Mouse (Mus musculus) gastrocnemius, adult 18-20 months (tissue): ENCODE measurements at regions not wholly inside any gene's neighbourhood (a gene's known extent, or its start where the extent isn't known, plus 50 kb on each side); places are given as distances from the start of the nearest gene placed in this dataset.

Experiments
- DNase-seq: peaks from one replicate; pipeline ENCODE4 v3.0.0; 2021; ENCODE audit warnings: low spot score

GRCm38 (mm10) chr13:38281712-38282111 is 63.2 kb upstream of the Bmp6 start:
- no peak for DNase-seq

GRCm38 (mm10) chr13:38287960-38288359 is 56.9 kb upstream of the Bmp6 start:
- no peak for DNase-seq

GRCm38 (mm10) chr13:38288572-38289440 is 56.1 kb upstream of the Bmp6 start:
- no peak for DNase-seq

- DNase-seq: peak; percentile 37
Observed at GRCm38 (mm10) chr13:38290287-38290941, 54.5 kb upstream of the Bmp6 start.

GRCm38 (mm10) chr13:38291487-38291886 is 53.4 kb upstream of the Bmp6 start:
- no peak for DNase-seq
